Mouse (Mus musculus) C2C12 (cell line): ENCODE measurements around the gene Gm37419.

Experiments used
- CEBPB ChIP-seq: IDR thresholded peaks from one replicate; pipeline ENCODE4 v1.6.1; 2011; ENCODE audit warnings: low read depth, mild to moderate bottlenecking, control low read depth, moderate library complexity
- CTCF ChIP-seq: IDR thresholded peaks from one replicate; pipeline ENCODE4 v1.5.1; 2011; ENCODE audit not compliant: control insufficient read depth, insufficient read depth, insufficient read length
- FOSL1 ChIP-seq: IDR thresholded peaks from one replicate; pipeline ENCODE4 v1.8.0; 2011; ENCODE audit warnings: mild to moderate bottlenecking, low read length; ENCODE audit not compliant: poor library complexity, insufficient read depth, severe bottlenecking
- MAX ChIP-seq: IDR thresholded peaks from one replicate; pipeline ENCODE4 v1.6.1; 2011; ENCODE audit warnings: mild to moderate bottlenecking, control low read depth
- MYOD1 ChIP-seq: IDR thresholded peaks from one replicate; pipeline ENCODE4 v1.6.1; 2011; ENCODE audit warnings: low read depth; ENCODE audit not compliant: control insufficient read depth, insufficient read length
- MYOG ChIP-seq: IDR thresholded peaks from one replicate; pipeline ENCODE4 v1.6.1; 2011; ENCODE audit not compliant: control insufficient read depth, insufficient read length; ENCODE audit errors: extremely low read depth
- USF1 ChIP-seq: IDR thresholded peaks from one replicate; pipeline ENCODE4 v1.6.1; 2011; ENCODE audit warnings: low read depth, mild to moderate bottlenecking, control low read depth, moderate library complexity

DNA sequence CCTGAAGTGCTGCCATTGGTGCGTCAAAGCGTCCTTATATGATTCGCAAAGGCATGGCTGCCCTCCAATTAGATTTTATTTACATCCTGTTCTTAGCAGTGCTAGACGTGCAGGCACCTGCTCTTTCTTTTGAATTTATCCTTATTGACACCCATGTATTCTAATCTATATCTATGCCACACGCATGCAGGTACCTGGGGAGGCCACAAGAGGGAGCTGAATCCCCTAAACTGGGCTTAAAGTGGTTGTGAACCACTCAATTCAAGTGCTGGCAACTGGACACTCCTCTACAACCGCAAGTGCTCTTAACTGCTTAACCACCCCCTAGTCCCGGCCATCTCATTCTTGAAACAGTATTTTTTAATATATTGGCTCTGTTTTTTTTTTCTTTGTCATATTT, 21.0 kb upstream of the Gm37419 start:
- TF ChIP-seq MAX (no peak), USF1 (no peak), CTCF (no peak), MYOG (no peak), FOSL1 (no peak), MYOD1 (no peak), CEBPB (no peak)
